Mouse (Mus musculus): ENCODE measurements around the gene Col9a1. TPM values are rescaled to one million over a fixed set of nuclear protein-coding genes. Genes with fewer than 3 reads are reported as not detected.

The Col9a1 gene
- polyA plus RNA-seq, 1 experiment: 0.86 TPM

- Histone ChIP-seq H3K4me3 (ENCODE audit: insufficient read depth, low read length) (no peak overlapping the region), H3K27ac (ENCODE audit: insufficient read depth, low read length) (no peak overlapping the region), H3K4me1 (ENCODE audit: control insufficient read depth, insufficient read depth, low read length) (peaks cover 6% of the 10 kb centered on the region)
- TF ChIP-seq CTCF (IDR thresholded peaks at IDR 0.05; ENCODE audit: borderline replicate concordance, insufficient read depth, low read length): no peak
- no peak for TF ChIP-seq POLR2A (IDR thresholded peaks at IDR 0.05; ENCODE audit: low read depth, low read length)
Observed at GRCm38 (mm10) chr1:24236330-24236729, 58.9 kb downstream of the Col9a1 start.

GRCm38 (mm10) chr1:24240039-24240691 is 62.8 kb downstream of the Col9a1 start:
- TF ChIP-seq CTCF (IDR thresholded peaks at IDR 0.05; ENCODE audit: borderline replicate concordance, insufficient read depth, low read length): no peak
- no peak for TF ChIP-seq POLR2A (IDR thresholded peaks at IDR 0.05; ENCODE audit: low read depth, low read length)
- H3K27ac ChIP-seq (ENCODE audit: insufficient read depth, low read length): no peak overlapping the region
- H3K4me1 ChIP-seq (ENCODE audit: control insufficient read depth, insufficient read depth, low read length): peaks cover 6% of the 10 kb centered on the region
- no peak overlapping the region for H3K4me3 ChIP-seq (ENCODE audit: insufficient read depth, low read length)

GRCm38 (mm10) chr1:24244931-24245330 is 67.5 kb downstream of the Col9a1 start:
- no peak overlapping the region for H3K27ac ChIP-seq (ENCODE audit: insufficient read depth, low read length)
- no peak for TF ChIP-seq POLR2A (IDR thresholded peaks at IDR 0.05; ENCODE audit: low read depth, low read length)
- no peak for TF ChIP-seq CTCF (IDR thresholded peaks at IDR 0.05; ENCODE audit: borderline replicate concordance, insufficient read depth, low read length)
- H3K4me1 ChIP-seq (ENCODE audit: control insufficient read depth, insufficient read depth, low read length): no peaks in the 10 kb centered on the region
- H3K4me3 ChIP-seq (ENCODE audit: insufficient read depth, low read length): no peak overlapping the region

- TF ChIP-seq POLR2A (IDR thresholded peaks at IDR 0.05; ENCODE audit: low read depth, low read length) (no peak), CTCF (IDR thresholded peaks at IDR 0.05; ENCODE audit: borderline replicate concordance, insufficient read depth, low read length) (no peak)
- Histone ChIP-seq H3K27ac (ENCODE audit: insufficient read depth, low read length) (no peak overlapping the region), H3K4me3 (ENCODE audit: insufficient read depth, low read length) (no peak overlapping the region), H3K4me1 (ENCODE audit: control insufficient read depth, insufficient read depth, low read length) (no peaks in the 10 kb centered on the region)
Observed at GRCm38 (mm10) chr1:24245700-24246375, 68.4 kb downstream of the Col9a1 start.

GRCm38 (mm10) chr1:24248294-24249104 is 71.1 kb downstream of the Col9a1 start:
- Histone ChIP-seq H3K4me1 (ENCODE audit: control insufficient read depth, insufficient read depth, low read length) (no peaks in the 10 kb centered on the region), H3K4me3 (ENCODE audit: insufficient read depth, low read length) (no peak overlapping the region), H3K27ac (ENCODE audit: insufficient read depth, low read length) (no peak overlapping the region)
- TF ChIP-seq POLR2A (IDR thresholded peaks at IDR 0.05; ENCODE audit: low read depth, low read length) (no peak), CTCF (IDR thresholded peaks at IDR 0.05; ENCODE audit: borderline replicate concordance, insufficient read depth, low read length) (no peak)

- TF ChIP-seq CTCF (IDR thresholded peaks at IDR 0.05; ENCODE audit: borderline replicate concordance, insufficient read depth, low read length) (0 out of 2 replicates have a peak, but pooled peaks have one; percentile 24), POLR2A (IDR thresholded peaks at IDR 0.05; ENCODE audit: low read depth, low read length) (no peak)
- Histone ChIP-seq H3K4me1 (ENCODE audit: control insufficient read depth, insufficient read depth, low read length) (no peaks in the 10 kb centered on the region), H3K4me3 (ENCODE audit: insufficient read depth, low read length) (no peak overlapping the region), H3K27ac (ENCODE audit: insufficient read depth, low read length) (no peak overlapping the region)
Observed at GRCm38 (mm10) chr1:24249105-24249664, 71.8 kb downstream of the Col9a1 start.

- no peak overlapping the region for H3K27ac ChIP-seq (ENCODE audit: insufficient read depth, low read length)
- H3K4me1 ChIP-seq (ENCODE audit: control insufficient read depth, insufficient read depth, low read length): no peaks in the 10 kb centered on the region
- TF ChIP-seq CTCF (IDR thresholded peaks at IDR 0.05; ENCODE audit: borderline replicate concordance, insufficient read depth, low read length) (no peak), POLR2A (IDR thresholded peaks at IDR 0.05; ENCODE audit: low read depth, low read length) (no peak)
- no peak overlapping the region for H3K4me3 ChIP-seq (ENCODE audit: insufficient read depth, low read length)
Observed at GRCm38 (mm10) chr1:24257961-24258360, 80.6 kb downstream of the Col9a1 start.

GRCm38 (mm10) chr1:24259419-24259818 is 82.0 kb downstream of the Col9a1 start:
- TF ChIP-seq POLR2A (IDR thresholded peaks at IDR 0.05; ENCODE audit: low read depth, low read length) (no peak), CTCF (IDR thresholded peaks at IDR 0.05; ENCODE audit: borderline replicate concordance, insufficient read depth, low read length) (no peak)
- Histone ChIP-seq H3K4me3 (ENCODE audit: insufficient read depth, low read length) (no peak overlapping the region), H3K4me1 (ENCODE audit: control insufficient read depth, insufficient read depth, low read length) (no peaks in the 10 kb centered on the region), H3K27ac (ENCODE audit: insufficient read depth, low read length) (no peak overlapping the region)

- Histone ChIP-seq H3K27ac (ENCODE audit: insufficient read depth, low read length) (no peak overlapping the region), H3K4me1 (ENCODE audit: control insufficient read depth, insufficient read depth, low read length) (no peaks in the 10 kb centered on the region), H3K4me3 (ENCODE audit: insufficient read depth, low read length) (no peak overlapping the region)
- TF ChIP-seq POLR2A (IDR thresholded peaks at IDR 0.05; ENCODE audit: low read depth, low read length): no peak
Observed at GRCm38 (mm10) chr1:24261181-24261580, 83.8 kb downstream of the Col9a1 start.
